Mouse (Mus musculus): ENCODE results near the gene Fsd1l.

GRCm38 (mm10) chr4:53624816-53625215 lies 6.5 kb upstream of the Fsd1l start:
- TF ChIP-seq TAL1 (IDR thresholded peaks at IDR 0.05; ENCODE audit: low read length) (no peak), NRF1 (IDR thresholded peaks at IDR 0.05; ENCODE audit: insufficient read depth, low read depth, low read length, poor library complexity, severe bottlenecking) (no peak), EP300 (IDR thresholded peaks at IDR 0.05; ENCODE audit: low read depth in 1 of 2, low read length in 2 of 2) (no peak), CHD2 (IDR thresholded peaks at IDR 0.05; ENCODE audit: low read length) (no peak), HCFC1 (IDR thresholded peaks at IDR 0.05; ENCODE audit: low read depth, low read length) (no peak), GABPA (IDR thresholded peaks at IDR 0.05; ENCODE audit: low read depth, low read length) (no peak), ZC3H11A (IDR thresholded peaks at IDR 0.05; ENCODE audit: low read depth, low read length) (no peak), MXI1 (IDR thresholded peaks at IDR 0.05; ENCODE audit: low read depth, low read length) (no peak), TCF12 (IDR thresholded peaks at IDR 0.05; ENCODE audit: low read depth, low read length) (no peak), CTCF (IDR thresholded peaks at IDR 0.05 in 2 of 3, conservative IDR thresholded peaks at IDR 0.05 in 1 of 3; ENCODE audit: control insufficient read depth in 1 of 3, insufficient read depth in 1 of 3, low read depth in 2 of 3, low read length in 3 of 3, poor library complexity in 1 of 3, severe bottlenecking in 1 of 3) (no peak), MAFK (IDR thresholded peaks at IDR 0.05; ENCODE audit: borderline replicate concordance, low read depth, low read length) (no peak)

Measured in MEL (cell line).